ENCODE assay signal across 11 mouse cellular contexts in the genomic region with DNA sequence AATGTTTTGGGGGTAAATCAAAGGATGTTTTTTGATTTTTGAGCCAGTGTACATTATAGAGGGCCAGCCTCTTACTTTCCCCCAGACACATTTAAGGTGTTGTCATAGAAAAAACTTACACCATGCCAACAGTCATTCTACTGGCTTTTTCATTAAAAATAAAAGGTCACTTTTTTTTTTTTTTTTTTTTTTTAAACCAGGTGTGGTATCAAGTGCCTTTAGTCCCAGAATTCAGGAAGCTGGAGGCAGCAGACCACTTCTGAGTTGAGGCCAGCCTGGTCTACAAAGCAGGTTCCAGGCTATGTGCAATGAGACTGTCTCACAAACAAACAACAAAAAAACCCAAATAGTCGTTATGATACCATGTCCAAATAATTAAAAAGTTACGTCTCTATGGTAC. TPM values are rescaled to one million over a fixed set of nuclear protein-coding genes. Genes with fewer than 3 reads are reported as not detected.
A peak's percentile ranks its signal among the peaks of the same experiment; 100 is the strongest.
DNase-seq lines count a peak whose midpoint lies in the region; ATAC-seq lines count a peak whose summit lies in the region.
"Had no signal": no experiment of that assay in that cellular context is flagged by ENCODE, and none has a peak within 500 bp of the region (broad histone marks: within the 10 kb centered on the region; RNA-seq: fewer than 3 reads in every experiment).

No protein-coding gene starts in this region.

- peak overlapping the region; percentile 13; the same call in 1 of the 2 replicates for H3K4me2 ChIP-seq in embryonic facial prominence, embryonic 12.5 days (replicated peaks)
- H3K4me2 ChIP-seq in kidney, embryonic 15.5 days = no peak overlapping the region
- no peak overlapping the region for H3K4me2 ChIP-seq in limb, embryonic 13.5 days (replicated peaks)

- ATAC-seq in embryonic facial prominence, embryonic 12.5 days (ENCODE audit: insufficient number of reproducible peaks, insufficient read depth, low FRiP score, low TSS enrichment) = no peak
- no peak for ATAC-seq in kidney, embryonic 15.5 days (replicated peaks; ENCODE audit: low FRiP score)
- no peak for ATAC-seq in limb, embryonic 13.5 days (ENCODE audit: low FRiP score, low read depth)

- WGBS in embryonic facial prominence, embryonic 12.5 days = 78% methylated on average over 2 of the region's 2 CpGs
- WGBS in embryonic facial prominence, embryonic 10.5 days = 80% methylated on average over 2 of the region's 2 CpGs
- 78% methylated on average over 2 of the region's 2 CpGs for WGBS in kidney, embryonic 15.5 days
- 73% methylated on average over 2 of the region's 2 CpGs for WGBS in limb, embryonic 13.5 days

- DNase-seq in embryonic facial prominence, embryonic 10.5 days (ENCODE audit: low spot score) = no peak
- DNase-seq in kidney, postnatal 25 days = no peak
- peak; percentile 20 for DNase-seq in CD4-positive helper T cell, adult 2 months (ENCODE audit: low read depth, low spot score)
- no peak for DNase-seq in urinary bladder, postnatal 36 days (ENCODE audit: low spot score in 2 of 2)
- no peak for DNase-seq in frontal cortex, postnatal 14 days (ENCODE audit: low spot score in 2 of 2)
- DNase-seq: embryo, embryonic 11 days; layer of hippocampus, postnatal 36 days; right cerebral cortex, postnatal 4 days had no signal

- no peaks in the 10 kb centered on the region for H3K9me3 ChIP-seq in embryonic facial prominence, embryonic 12.5 days
- no peaks in the 10 kb centered on the region for H3K9me3 ChIP-seq in embryonic facial prominence, embryonic 10.5 days
- H3K9me3 ChIP-seq in kidney, embryonic 15.5 days (replicated peaks) = no peaks in the 10 kb centered on the region
- no peaks in the 10 kb centered on the region for H3K9me3 ChIP-seq in limb, embryonic 13.5 days

- H3K36me3 ChIP-seq in embryonic facial prominence, embryonic 12.5 days = peaks cover 19% of the 10 kb centered on the region; the same call in 1 of the 2 replicates
- H3K36me3 ChIP-seq in embryonic facial prominence, embryonic 10.5 days (replicated peaks) = peaks cover 43% of the 10 kb centered on the region
- H3K36me3 ChIP-seq in kidney, embryonic 15.5 days = peaks cover 37% of the 10 kb centered on the region
- peaks cover 35% of the 10 kb centered on the region for H3K36me3 ChIP-seq in limb, embryonic 13.5 days

- 0 out of 2 replicates have a peak overlapping the region, but pooled peaks have one; percentile 96 for H3K27ac ChIP-seq in embryonic facial prominence, embryonic 12.5 days
- no peak overlapping the region for H3K27ac ChIP-seq in embryonic facial prominence, embryonic 10.5 days (replicated peaks)
- H3K27ac ChIP-seq in kidney, embryonic 15.5 days = peak overlapping the region; percentile 99
- H3K27ac ChIP-seq in limb, embryonic 13.5 days = peak overlapping the region; percentile 96; the same call in 1 of the 2 replicates

- H3K27me3 ChIP-seq in embryonic facial prominence, embryonic 12.5 days = no peaks in the 10 kb centered on the region
- H3K27me3 ChIP-seq in embryonic facial prominence, embryonic 10.5 days (replicated peaks; ENCODE audit: low read depth, poor library complexity, severe bottlenecking) = no peaks in the 10 kb centered on the region
- H3K27me3 ChIP-seq in kidney, embryonic 15.5 days = no peaks in the 10 kb centered on the region
- H3K27me3 ChIP-seq in limb, embryonic 13.5 days = no peaks in the 10 kb centered on the region

- peaks cover 65% of the 10 kb centered on the region for H3K4me1 ChIP-seq in embryonic facial prominence, embryonic 12.5 days
- H3K4me1 ChIP-seq in embryonic facial prominence, embryonic 10.5 days = peaks cover 80% of the 10 kb centered on the region
- peaks cover 68% of the 10 kb centered on the region for H3K4me1 ChIP-seq in kidney, embryonic 15.5 days
- H3K4me1 ChIP-seq in limb, embryonic 13.5 days = peaks cover 77% of the 10 kb centered on the region

- H3K9ac ChIP-seq in embryonic facial prominence, embryonic 12.5 days = no peak overlapping the region
- no peak overlapping the region for H3K9ac ChIP-seq in kidney, embryonic 15.5 days
- H3K9ac ChIP-seq in limb, embryonic 13.5 days = no peak overlapping the region

- no peak overlapping the region for H3K4me3 ChIP-seq in embryonic facial prominence, embryonic 12.5 days
- H3K4me3 ChIP-seq in embryonic facial prominence, embryonic 10.5 days = no peak overlapping the region
- no peak overlapping the region for H3K4me3 ChIP-seq in kidney, embryonic 15.5 days (replicated peaks)
- no peak overlapping the region for H3K4me3 ChIP-seq in limb, embryonic 13.5 days

RNA-seq across cellular contexts. Expression of gene Irf2bp2, which starts 7.7 kb away (rescaled TPM):
- 11.5 and 12.0 TPM in 2 replicates for polyA plus RNA-seq in embryonic facial prominence, embryonic 12.5 days (2016; fragmentation: Nextera tagmentation; extraction: Ambion mirVana)
- polyA plus RNA-seq in embryonic facial prominence, embryonic 10.5 days (2016; fragmentation: Nextera tagmentation; extraction: Ambion mirVana) = 4.5 and 5.4 TPM in 2 replicates
- 12.3 and 13.3 TPM in 2 replicates for polyA plus RNA-seq in kidney, embryonic 15.5 days (2015; fragmentation: Nextera tagmentation; extraction: Ambion mirVana)
- 11.6 and 11.8 TPM in 2 replicates for polyA plus RNA-seq in limb, embryonic 13.5 days (2015; fragmentation: Nextera tagmentation; extraction: Ambion mirVana)
